Mouse (Mus musculus) kidney, embryonic 16.5 days (tissue): ENCODE measurements at regions not wholly inside any gene's neighbourhood (a gene's known extent, or its start where the extent isn't known, plus 50 kb on each side); places are given as distances from the start of the nearest gene placed in this dataset.
A peak's percentile ranks its signal among the peaks of the same experiment; 100 is the strongest.

Source experiments
- ATAC-seq: fragments of 200-750 bp; cut with Nextera tagmentation; 2 replicates; pipeline ENCODE4 v1.8.0; 2017; ENCODE audit warnings: moderate TSS enrichment; ENCODE audit not compliant: low FRiP score, low TSS enrichment
- H3K27ac ChIP-seq: fragments of 300-500 bp; sonication (generic); 2 replicates; pipeline ENCODE4 v1.5.1; 2014; ENCODE audit warnings: low read length
- H3K27me3 ChIP-seq: fragments of 300-500 bp; sonication (generic); 2 replicates; pipeline ENCODE4 v1.6.1; 2014; ENCODE audit warnings: low read length, control low read depth, mixed read lengths; ENCODE audit not compliant: insufficient read depth
- H3K36me3 ChIP-seq: fragments of 300-500 bp; sonication (generic); 2 replicates; pipeline ENCODE4 v1.6.1; 2014; ENCODE audit warnings: low read length, control low read depth, mixed read lengths; ENCODE audit not compliant: insufficient read depth
- H3K4me1 ChIP-seq: fragments of 300-500 bp; sonication (generic); 2 replicates; pipeline ENCODE4 v1.6.1; 2014; ENCODE audit warnings: low read length, control low read depth, mixed read lengths; ENCODE audit not compliant: insufficient read depth
- H3K4me2 ChIP-seq: fragments of 300-500 bp; sonication (generic); replicated peaks from 2 replicates; pipeline ENCODE4 v1.6.1; 2014; ENCODE audit warnings: low read depth, low read length
- H3K4me3 ChIP-seq: fragments of 300-500 bp; sonication (generic); 2 replicates; pipeline ENCODE4 v1.5.1; 2014; ENCODE audit warnings: mild to moderate bottlenecking, low read length
- H3K9ac ChIP-seq: fragments of 300-500 bp; sonication (generic); replicated peaks from 2 replicates; pipeline ENCODE4 v1.6.1; 2014; ENCODE audit warnings: low read length
- H3K9me3 ChIP-seq: fragments of 300-500 bp; sonication (generic); 2 replicates; pipeline ENCODE4 v1.6.1; 2016; ENCODE audit warnings: low read length, control low read depth
- WGBS: fragments of 180-500 bp; shearing (Covaris S2); extraction: QIAGEN DNeasy Blood & Tissue Kit; methylation state at CpG from one replicate; pipeline ENCODE4 v1.1.7; 2014; 5-methylcytosine and 5-hydroxymethylcytosine counted together

DNA sequence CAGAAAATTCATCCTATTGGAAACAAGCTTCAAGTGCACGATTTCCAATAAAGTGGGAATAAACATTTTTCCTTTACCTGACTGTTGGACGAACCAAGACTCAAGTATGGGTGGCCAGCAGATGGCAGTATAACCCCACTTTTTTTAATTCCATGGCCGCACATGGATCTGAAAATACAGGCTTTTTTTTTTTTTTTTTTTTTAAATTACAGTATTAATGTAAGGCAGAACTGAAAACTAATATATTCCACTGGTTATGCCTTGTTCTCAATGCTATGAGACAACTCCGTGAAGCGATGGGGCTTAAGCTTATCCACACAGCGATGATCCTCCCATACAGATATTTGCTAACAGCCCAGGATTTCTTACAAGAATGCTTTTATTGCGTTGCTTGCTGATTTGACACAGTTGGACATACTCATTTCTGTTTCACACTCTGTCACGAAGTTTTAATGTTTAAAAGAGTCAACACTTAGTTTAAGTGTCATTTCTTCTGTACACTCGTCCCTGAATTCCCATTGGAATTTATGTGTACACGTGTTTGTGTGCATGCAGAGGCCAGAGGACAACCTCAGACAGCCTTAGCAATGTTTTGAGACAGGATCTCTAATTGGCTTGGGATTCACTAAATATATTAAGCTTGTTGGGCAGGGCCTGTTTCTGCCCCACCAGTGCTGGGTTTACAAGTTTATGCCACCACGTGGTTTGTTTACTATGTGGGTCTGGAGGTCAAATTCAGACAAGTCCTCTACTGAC lies 332.3 kb downstream of the D3Ertd751e start:
- H3K4me1 ChIP-seq, result no peaks in the 10 kb centered on the region
- H3K9me3 ChIP-seq, result no peaks in the 10 kb centered on the region
- H3K9ac ChIP-seq, result no peak overlapping the region
- WGBS, result 42% methylated on average over 11 of the region's 11 CpGs
- H3K4me3 ChIP-seq, result no peak overlapping the region
- H3K4me2 ChIP-seq, result no peak overlapping the region
- no peaks in the 10 kb centered on the region for H3K27me3 ChIP-seq
- H3K27ac ChIP-seq, result no peak overlapping the region
- H3K36me3 ChIP-seq, result no peaks in the 10 kb centered on the region
- ATAC-seq, result peak; percentile 57; the same call in 1 of the 2 replicates

DNA sequence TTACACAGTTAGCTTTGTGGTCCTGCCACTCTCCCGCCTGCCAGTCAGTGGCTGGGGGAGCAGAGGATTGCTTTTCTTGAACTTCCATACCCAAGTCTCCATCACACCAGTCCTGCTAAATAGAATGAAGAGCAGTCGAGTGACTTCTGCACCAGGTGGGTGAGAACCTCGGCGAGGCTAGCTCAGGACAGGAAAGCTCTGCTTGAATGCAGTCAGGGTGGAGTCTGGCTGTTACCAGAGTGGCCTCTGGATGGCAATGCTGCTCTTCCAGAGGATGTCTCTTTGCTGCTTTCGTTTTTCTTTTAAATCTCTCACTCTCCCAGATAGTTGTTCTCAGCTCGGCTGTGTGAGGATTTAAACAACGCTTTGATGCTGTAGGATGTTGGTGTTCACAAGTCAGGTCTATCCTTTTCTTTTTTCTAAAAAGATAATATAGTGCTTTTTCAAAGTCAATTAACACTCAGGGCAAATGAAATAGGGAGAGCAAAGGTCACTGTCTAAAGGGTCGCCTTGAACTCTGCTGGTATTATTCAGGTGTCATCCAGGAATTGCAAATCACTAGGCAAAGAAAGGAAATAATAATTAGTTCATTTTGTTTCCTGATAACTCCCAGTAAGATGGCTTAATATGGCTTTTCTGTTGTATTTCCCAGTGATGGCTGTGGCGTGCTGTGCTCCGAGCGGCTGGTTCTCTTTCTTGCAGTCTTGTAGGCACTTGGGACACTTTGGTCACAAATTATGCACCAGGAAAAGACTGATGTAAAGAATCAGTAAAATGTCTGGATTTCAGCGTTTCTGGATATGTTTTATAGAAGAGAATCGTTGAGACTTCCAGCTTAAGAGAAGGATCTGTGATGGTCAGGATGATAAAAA lies 368.8 kb downstream of the D3Ertd751e start:
- Histone ChIP-seq H3K4me2 (peak overlapping the region; percentile 39), H3K4me3 (no peak overlapping the region), H3K4me1 (no peaks in the 10 kb centered on the region), H3K9me3 (no peaks in the 10 kb centered on the region), H3K27ac (no peak overlapping the region), H3K9ac (no peak overlapping the region), H3K36me3 (no peaks in the 10 kb centered on the region), H3K27me3 (no peaks in the 10 kb centered on the region)
- WGBS, result 36% methylated on average over 13 of the region's 13 CpGs
- peak; percentile 88; the same call in 1 of the 2 replicates for ATAC-seq

DNA sequence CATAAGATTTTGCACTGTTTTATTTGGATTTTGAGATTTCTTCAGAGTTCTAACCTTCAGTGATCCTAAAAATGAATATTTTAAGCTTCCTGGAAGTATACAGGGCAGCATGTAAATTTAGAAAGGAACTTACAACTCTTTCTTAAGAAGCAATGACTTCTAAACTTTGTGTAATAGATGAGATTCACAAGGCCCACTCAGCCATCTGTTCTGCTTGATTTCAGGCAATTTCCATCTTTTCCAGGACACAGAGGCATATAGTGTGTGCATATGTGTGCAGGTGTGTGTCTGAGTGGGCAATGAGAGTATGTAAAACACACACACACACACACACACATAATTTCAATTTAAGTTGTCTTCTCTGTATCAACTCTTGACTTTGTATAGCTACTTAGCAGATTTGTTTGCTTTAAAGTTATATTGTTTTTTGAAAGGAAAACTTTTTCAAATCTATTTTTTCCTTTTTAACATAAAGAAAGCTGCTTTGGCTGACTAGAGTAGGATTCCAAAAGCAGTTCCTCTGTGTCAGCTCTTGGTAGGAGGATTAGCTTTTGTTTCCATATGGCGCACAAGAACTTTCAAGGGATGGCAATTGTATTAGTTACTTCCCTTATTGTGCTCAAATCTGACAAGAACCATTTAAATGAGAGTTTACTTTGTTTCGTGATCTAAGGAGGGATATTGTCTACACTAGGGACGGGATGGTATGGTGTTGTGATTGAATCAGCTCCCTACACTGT lies 387.6 kb downstream of the D3Ertd751e start:
- no peak overlapping the region for H3K4me3 ChIP-seq
- no peaks in the 10 kb centered on the region for H3K9me3 ChIP-seq
- H3K9ac ChIP-seq, result no peak overlapping the region
- H3K36me3 ChIP-seq, result no peaks in the 10 kb centered on the region
- no peaks in the 10 kb centered on the region for H3K27me3 ChIP-seq
- ATAC-seq, result no peak
- no peak overlapping the region for H3K4me2 ChIP-seq
- H3K4me1 ChIP-seq, result no peaks in the 10 kb centered on the region
- 87% methylated on average over 3 of the region's 3 CpGs for WGBS
- no peak overlapping the region for H3K27ac ChIP-seq

DNA sequence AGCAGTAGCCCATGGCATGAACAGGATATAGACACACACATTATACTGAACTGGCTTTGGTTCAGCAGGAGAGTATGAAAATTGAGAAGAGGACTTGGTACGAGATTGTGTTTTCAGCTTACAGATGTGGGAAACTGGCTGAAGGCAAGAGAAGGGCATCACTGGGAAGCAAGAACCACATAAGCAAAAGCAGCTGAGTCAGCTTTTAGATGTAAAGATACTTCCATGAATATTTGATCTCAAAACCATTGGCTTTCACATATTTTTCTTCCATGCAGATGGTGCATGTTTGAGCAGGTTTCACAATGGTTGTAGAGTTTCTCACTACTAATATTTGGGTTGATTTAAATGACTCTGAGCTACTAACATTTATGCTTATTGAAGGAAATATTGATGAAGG lies 389.9 kb downstream of the D3Ertd751e start:
- Histone ChIP-seq H3K9ac (no peak overlapping the region), H3K4me1 (no peaks in the 10 kb centered on the region), H3K9me3 (no peaks in the 10 kb centered on the region), H3K27ac (no peak overlapping the region), H3K36me3 (no peaks in the 10 kb centered on the region), H3K4me3 (no peak overlapping the region), H3K4me2 (no peak overlapping the region), H3K27me3 (no peaks in the 10 kb centered on the region)
- no peak for ATAC-seq
- 91% methylated on average over 1 of the region's 1 CpGs for WGBS

DNA sequence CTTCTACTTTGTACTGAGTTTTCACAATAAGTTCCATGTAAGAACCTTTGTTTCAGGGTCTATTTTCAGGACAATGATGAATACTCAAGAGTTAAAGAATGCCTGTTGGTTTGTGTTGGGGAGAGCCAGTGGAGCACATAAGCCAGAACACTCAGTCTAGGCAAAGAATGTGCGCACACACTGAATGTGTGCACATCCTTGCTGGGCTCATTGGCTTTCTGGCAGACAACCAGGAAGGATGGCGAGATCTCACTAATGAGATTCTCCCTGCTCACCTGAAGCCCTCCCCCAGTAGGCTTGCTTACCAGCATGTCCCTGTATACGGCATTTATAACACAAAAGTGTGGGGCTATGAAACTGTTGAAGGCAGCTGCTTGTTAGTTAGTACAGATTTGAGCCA lies 411.0 kb downstream of the D3Ertd751e start:
- no peak overlapping the region for H3K9ac ChIP-seq
- H3K4me3 ChIP-seq, result no peak overlapping the region
- 77% methylated on average over 3 of the region's 3 CpGs for WGBS
- no peak overlapping the region for H3K4me2 ChIP-seq
- no peak overlapping the region for H3K27ac ChIP-seq
- no peak for ATAC-seq
- H3K4me1 ChIP-seq, result no peaks in the 10 kb centered on the region
- H3K9me3 ChIP-seq, result no peaks in the 10 kb centered on the region
- no peaks in the 10 kb centered on the region for H3K36me3 ChIP-seq
- no peaks in the 10 kb centered on the region for H3K27me3 ChIP-seq

DNA sequence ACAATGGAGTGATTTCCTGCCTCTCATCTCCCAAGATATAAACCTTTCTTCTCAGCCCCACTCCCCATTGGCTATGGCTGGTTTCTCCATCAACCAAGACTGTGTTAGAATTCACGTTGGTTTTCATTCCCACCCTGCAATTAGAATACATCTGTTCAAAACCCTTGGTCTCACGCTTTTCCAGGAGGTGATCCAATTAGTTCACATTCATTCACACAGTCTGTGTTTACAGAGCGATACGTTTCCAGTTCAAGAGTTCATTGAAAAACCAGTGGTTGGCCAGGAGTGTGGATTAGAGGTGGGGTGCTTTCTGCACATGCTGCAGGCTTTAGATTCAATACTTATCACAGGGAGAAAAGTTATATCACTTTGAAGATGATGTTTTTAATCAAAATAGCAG lies 412.5 kb downstream of the D3Ertd751e start:
- H3K27me3 ChIP-seq, result no peaks in the 10 kb centered on the region
- H3K36me3 ChIP-seq, result no peaks in the 10 kb centered on the region
- no peak overlapping the region for H3K4me2 ChIP-seq
- H3K9me3 ChIP-seq, result no peaks in the 10 kb centered on the region
- H3K9ac ChIP-seq, result no peak overlapping the region
- no peak for ATAC-seq
- no peak overlapping the region for H3K27ac ChIP-seq
- no peaks in the 10 kb centered on the region for H3K4me1 ChIP-seq
- 64% methylated on average over 4 of the region's 4 CpGs for WGBS
- no peak overlapping the region for H3K4me3 ChIP-seq

DNA sequence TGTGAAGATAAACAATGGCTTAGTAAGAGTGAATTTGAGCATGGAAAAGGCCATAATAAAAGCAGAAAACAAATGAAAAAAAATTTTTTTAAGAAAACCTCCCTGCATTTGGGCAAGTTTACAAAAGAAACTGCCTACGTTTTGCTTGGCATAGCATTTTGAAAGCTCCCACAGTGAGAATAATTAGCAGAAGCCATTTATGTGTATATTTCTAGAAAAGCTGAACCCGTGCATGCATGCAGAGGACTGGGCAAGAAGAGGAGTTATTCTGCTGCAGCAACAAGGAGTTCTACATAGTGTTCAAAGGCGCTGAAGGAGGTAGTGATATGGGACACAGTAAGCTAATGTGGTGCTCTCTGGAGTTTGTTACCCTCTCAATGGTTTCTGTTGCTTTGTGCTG lies 421.3 kb downstream of the D3Ertd751e start:
- no peaks in the 10 kb centered on the region for H3K27me3 ChIP-seq
- H3K9me3 ChIP-seq, result no peaks in the 10 kb centered on the region
- H3K36me3 ChIP-seq, result no peaks in the 10 kb centered on the region
- H3K4me1 ChIP-seq, result no peaks in the 10 kb centered on the region
- no peak overlapping the region for H3K4me3 ChIP-seq
- H3K4me2 ChIP-seq, result no peak overlapping the region
- no peak overlapping the region for H3K27ac ChIP-seq
- WGBS, result 72% methylated on average over 3 of the region's 3 CpGs
- H3K9ac ChIP-seq, result no peak overlapping the region
- no peak for ATAC-seq

DNA sequence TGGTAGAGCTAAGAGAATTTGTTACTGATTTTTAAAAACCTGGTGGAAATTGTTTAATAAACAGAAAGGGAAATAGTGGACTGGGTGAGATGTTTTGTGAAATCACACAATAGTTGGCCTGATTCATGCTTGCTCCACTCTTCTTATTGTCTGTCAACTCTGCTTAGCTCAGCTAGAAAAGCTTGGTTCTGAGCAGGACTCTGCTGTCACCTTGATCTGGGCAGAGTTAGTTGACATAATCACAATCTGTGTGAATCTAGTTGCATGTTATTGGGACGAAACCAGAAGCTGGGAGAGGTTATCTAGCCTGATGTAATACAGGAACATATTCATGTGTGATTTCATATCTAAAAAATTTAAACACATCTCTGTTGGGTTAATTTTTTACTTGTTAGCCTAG lies 456.8 kb downstream of the D3Ertd751e start:
- no peaks in the 10 kb centered on the region for H3K36me3 ChIP-seq
- H3K4me3 ChIP-seq, result no peak overlapping the region
- H3K27me3 ChIP-seq, result no peaks in the 10 kb centered on the region
- H3K4me2 ChIP-seq, result no peak overlapping the region
- no peaks in the 10 kb centered on the region for H3K4me1 ChIP-seq
- WGBS, result 64% methylated on average over 1 of the region's 1 CpGs
- no peak for ATAC-seq
- H3K9ac ChIP-seq, result no peak overlapping the region
- no peak overlapping the region for H3K27ac ChIP-seq
- H3K9me3 ChIP-seq, result no peaks in the 10 kb centered on the region

DNA sequence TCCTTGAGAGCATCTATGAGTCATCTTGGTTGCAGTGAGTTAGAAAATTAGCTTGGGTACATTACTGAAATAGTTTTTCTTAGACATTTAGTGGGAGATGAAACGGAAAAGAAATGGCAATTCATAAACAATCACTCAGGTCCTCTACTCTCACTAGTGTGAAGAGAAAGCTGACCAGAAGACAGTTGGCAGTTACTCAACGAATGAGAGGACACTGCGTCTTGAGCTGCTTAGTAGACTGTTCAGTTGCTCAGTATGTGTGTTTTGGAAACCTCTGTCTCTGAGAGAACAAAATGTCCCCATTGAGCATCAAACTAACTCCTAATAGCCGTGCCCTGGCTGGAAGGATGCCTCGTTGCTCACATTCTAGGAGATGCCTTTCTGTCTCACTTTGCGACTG lies 459.0 kb downstream of the D3Ertd751e start:
- H3K4me2 ChIP-seq, result no peak overlapping the region
- no peak for ATAC-seq
- H3K4me3 ChIP-seq, result no peak overlapping the region
- H3K9ac ChIP-seq, result no peak overlapping the region
- no peaks in the 10 kb centered on the region for H3K4me1 ChIP-seq
- H3K27me3 ChIP-seq, result no peaks in the 10 kb centered on the region
- H3K36me3 ChIP-seq, result no peaks in the 10 kb centered on the region
- no peaks in the 10 kb centered on the region for H3K9me3 ChIP-seq
- WGBS, result 86% methylated on average over 6 of the region's 6 CpGs
- H3K27ac ChIP-seq, result no peak overlapping the region
